Mouse (Mus musculus) mouse trophoblast stem cell (cell line): ENCODE data around the gene Coq8b.

Experiments used
- in situ Hi-C, 2 experiments: fragments of 300-500 bp; cut with MseI, MboI; formaldehyde crosslinking; loops; 2 replicates in 1 of 2; 3 replicates in 1 of 2; pipeline ENCODE4 v1.15.1; 2025

Coq8b gene

DNA sequence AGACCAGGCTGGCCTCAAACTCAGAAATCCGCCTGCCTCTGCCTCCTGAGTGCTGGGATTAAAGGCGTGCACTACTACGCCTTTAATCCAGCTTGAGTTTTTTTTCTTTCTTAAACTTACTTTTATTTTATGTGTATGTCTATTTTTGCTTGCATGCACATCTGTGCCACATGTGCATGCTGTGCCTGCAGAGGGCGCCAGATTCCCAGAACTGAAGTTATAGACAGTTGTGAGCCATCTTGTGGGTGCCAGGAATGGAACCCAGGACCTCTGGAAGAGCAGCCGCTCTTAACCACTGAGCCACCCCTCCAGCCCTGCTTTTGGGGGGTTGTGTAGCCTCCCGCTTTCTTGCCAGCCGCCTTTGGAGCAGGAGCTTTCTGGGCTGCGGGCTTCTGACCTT is 38.6 kb downstream of the Coq8b start:
- in situ Hi-C loops, result no loop called here

- in situ Hi-C loops, result no loop called here
These were observed 41.0 kb downstream of the Coq8b start for GRCm38 (mm10) chr7:27273739-27274351.

DNA sequence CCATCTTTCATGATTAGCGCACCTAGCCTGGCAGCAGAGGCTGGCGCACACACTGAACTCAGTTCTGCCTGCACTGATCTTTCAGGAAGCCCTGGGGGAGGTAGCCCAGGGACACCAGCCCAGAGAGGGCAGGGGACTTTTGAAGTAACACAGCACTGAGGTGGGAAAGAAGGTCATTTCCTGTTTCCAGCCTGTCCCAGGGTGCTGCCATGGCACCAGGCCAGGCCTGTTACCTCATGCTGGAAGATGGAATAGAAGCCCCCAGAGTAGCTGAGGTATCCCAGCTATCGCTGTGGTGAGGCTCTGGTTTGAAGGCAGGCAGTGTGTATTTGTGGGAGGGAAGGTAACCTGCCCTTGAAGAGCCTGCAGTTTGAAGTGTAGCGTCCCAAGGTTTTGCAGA is 42.1 kb downstream of the Coq8b start:
- in situ Hi-C loops, result no loop called here

DNA sequence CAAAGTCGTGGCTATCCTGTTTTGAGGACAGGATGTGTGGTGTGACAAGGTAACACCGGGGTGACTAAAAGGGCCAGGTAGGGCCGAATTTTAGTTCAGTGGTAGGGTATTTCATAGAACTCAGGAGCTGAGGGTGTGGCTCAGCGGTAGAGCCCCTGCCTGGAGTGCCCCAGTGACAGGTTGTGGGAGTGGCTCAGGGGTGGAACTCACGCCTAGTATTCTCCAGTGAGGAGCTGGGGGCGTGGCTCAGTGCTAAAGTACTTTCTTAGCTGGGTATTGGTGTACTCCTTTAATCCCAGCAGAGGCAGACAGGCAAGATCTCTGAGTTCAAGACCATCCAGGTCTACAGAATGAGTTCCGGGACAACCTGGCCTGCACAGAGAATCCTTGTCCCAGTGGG is 43.2 kb downstream of the Coq8b start:
- in situ Hi-C loops, result no loop called here

- in situ Hi-C loops, result no loop called here
These were observed 44.4 kb downstream of the Coq8b start for GRCm38 (mm10) chr7:27277191-27277590.

- in situ Hi-C loops, result no loop called here
These were observed 48.9 kb downstream of the Coq8b start for GRCm38 (mm10) chr7:27281717-27282116.

GRCm38 (mm10) chr7:27282225-27282624 is 49.4 kb downstream of the Coq8b start:
- in situ Hi-C loops, result no loop called here

DNA sequence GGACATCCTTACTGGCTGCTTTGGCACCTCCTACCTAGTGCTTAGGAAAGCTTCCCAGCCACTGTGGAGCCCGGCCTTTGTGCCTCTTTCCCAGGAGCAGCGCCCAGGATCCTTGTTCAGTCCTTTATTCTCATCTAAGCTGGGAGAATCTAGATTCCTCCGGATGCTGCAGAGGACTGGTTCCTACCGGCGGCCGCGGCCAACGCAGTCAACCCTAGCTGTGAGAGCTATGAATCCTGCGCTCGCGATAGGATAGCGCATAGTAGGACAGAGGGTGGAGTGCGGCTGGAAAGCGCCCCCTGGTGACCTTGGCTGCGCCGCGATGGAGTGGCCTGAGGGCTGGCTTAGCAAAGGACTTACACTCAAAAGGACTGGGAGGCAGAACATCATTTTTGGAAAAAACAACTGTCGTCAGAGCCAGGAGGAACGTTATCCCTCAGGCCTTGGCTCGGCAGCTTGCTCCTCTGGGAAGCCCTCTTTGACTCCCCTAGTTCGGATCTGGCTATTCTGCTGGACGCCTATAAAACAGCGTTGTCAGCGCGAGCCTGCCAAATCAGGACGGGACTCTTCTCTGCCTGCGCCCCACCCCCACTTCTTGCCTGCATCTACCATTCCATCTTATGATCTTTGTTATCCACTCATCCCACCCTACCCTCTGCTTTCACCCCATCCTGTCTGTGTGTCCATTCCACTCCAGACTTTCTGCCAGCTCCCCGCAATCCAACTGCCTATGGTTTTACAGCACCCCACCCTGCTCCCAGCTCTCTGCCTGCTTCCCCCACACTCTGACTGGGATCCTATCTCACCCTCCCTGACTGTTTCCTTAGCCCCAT is 52.3 kb downstream of the Coq8b start:
- in situ Hi-C loops, result no loop called here

DNA sequence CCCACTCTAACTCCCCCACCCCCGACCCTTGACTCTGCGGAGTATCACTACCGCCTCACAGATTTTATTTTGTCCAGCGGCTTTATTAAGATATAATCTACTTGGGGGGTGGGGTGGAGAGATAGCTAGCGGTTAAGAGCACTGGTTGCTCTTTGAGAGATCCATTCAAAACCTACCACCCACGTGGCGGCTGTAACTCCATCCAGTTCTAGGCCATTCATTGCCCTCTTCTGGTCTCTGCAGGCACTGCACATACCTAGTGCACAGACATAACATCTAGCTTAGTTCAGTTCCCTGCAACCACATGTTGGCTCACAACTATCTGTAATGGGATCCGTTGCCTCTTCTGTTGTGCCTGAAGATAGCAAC is 52.9 kb downstream of the Coq8b start:
- in situ Hi-C loops, result no loop called here

DNA sequence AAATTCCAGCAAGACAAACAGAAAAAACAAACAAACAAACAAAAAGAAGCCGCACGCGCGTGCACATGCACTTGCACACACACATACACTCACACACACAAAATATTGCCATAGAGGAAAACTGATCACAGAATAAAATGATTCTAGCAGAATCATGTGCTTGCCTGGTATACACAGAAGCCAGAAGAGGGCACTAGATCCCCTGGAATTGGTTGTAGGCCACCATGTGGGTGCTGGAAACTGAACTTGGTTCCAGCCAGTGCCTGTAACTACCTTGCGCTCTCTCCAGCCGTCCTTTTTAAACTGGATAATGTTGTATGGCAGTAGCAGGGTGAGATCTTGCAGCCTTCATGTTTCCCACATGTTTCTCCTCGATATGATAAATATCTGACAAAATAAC is 55.9 kb downstream of the Coq8b start:
- in situ Hi-C loops, result no loop called here

- in situ Hi-C loops, result loop anchor here in 1 of 2 experiments (5.0 kb wide), 1 partner anchor 97 kb away; no protein-coding TSS in a partner anchor
These were observed 57.7 kb downstream of the Coq8b start for GRCm38 (mm10) chr7:27290555-27290954.

DNA sequence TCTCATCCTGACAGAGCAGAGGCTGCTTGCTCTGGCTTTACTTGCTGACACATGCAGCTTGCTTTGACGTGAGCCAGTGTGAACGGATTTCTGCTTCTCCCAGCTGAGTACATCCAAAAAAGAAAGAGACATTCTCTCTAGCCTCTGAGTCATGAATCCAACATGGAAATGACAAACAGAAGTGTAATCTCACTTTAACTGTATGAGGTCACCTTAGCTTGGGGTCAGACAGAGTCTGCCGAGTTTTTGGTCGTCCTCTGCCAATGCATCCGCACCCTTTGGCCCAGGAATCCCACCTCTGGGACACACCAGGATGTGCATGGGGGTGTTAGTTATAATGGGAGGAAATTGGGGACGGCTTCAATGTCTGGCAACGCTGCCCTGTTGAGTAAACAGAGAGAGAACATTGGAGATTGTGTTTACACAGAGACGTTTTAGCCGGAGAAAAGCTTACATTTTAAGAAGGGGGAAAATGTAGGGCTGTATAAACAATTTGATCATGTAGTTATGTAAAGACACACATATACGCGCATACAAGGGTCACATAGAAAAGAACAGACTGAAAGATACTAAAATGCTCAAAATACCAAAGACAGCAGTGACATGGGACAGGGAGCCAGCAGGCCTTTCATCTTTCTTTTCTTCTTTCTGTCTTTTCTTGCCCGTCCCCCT is 59.1 kb downstream of the Coq8b start:
- in situ Hi-C loops, result loop anchor here in 1 of 2 experiments (5.0 kb wide), 1 partner anchor 95 kb away; no protein-coding TSS in a partner anchor

- in situ Hi-C loops, result no loop called here
These were observed 63.1 kb downstream of the Coq8b start for GRCm38 (mm10) chr7:27295956-27296355.

DNA sequence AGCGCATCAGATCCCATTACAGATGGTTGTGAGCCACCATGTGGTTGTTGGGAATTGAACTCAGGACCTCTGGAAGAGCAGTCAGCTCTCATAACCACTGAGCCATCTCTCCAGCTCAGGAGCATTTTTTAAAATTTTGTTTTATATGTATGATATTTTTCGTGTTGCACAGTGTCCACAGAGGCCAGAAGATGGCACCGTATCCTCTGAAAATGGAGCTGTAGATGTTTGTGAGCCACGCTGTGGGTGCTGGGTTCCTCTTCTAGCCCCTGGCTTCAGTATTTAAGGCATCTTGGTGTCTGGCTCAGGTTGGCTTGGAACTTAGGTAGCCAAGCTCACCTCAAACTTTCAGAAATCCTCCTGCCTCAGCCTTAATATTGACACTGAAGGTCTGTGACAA is 63.7 kb downstream of the Coq8b start:
- in situ Hi-C loops, result no loop called here

DNA sequence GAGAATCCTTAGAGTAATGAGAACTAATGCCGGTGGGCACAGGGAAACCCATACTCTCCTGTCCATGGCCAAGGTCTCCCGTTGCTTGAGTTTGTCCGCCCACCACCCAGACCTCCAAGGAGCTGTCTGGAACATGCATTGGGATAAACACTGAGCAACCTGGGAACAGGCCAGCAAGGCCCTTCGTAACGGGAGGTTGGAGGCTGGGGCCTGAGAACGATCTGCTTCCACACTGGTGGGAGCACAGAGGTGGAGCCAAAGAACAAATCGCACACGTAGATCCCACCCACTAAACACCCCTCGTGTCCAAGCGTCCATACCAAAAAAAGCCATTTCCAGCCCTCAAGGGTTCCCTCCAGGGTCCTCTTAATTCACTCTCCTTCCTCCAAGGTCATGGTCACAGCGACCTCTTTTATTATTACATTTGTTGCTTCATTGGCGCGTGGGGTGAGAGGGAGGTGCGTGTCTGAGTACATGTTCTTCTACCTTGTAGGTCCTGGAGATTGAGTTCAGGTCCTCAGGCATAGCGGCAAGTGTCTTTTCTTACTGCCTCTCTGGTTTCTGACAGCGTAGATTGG is 65.3 kb downstream of the Coq8b start:
- in situ Hi-C loops, result no loop called here

- in situ Hi-C loops, result no loop called here
These were observed 66.0 kb downstream of the Coq8b start for GRCm38 (mm10) chr7:27298816-27299215.

DNA sequence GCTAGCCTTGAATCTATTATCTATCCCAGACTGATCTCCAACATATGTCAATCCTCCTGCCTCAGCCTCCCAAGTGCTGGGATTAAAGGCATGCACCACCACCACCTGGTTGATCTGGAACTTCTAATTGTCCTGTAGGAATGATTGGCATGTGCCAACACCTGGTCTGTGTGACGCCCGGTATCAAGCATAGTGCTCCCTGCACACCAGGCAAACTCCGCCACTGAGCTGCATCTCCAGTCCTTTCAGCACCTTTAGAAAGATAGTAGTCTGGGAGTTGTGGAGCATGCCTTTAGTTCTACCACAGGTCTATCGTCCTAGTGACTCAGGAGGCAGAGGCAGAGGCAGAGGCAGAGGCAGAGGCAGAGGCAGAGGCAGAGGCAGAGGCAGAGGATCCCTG is 67.5 kb downstream of the Coq8b start:
- in situ Hi-C loops, result loop anchor here in 1 of 2 experiments (5.0 kb wide), 1 partner anchor 87 kb away; no protein-coding TSS in a partner anchor

DNA sequence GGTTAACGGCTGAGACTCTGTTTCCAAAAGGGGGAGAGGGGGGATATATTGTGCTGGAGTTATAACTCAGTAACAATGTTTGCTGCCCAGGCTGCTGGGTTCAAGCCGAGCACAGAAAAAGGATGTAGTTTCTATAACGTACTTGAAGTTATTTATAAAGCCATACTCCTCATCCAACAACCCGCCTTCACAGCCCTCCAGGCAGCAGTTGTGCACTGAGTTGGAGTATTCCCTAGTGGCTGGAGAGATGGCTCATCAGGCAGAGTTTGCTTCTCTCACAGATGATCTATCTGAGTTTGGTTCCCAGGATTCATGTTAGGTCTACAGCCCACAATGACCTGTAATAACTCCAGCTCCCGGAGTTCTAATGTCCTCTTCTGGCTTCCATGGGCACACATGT is 68.0 kb downstream of the Coq8b start:
- in situ Hi-C loops, result loop anchor here in 1 of 2 experiments (5.0 kb wide), 1 partner anchor 86 kb away; no protein-coding TSS in a partner anchor

- in situ Hi-C loops, result loop anchor here in 1 of 2 experiments (5.0 kb wide), 1 partner anchor 85 kb away; no protein-coding TSS in a partner anchor
These were observed 69.3 kb downstream of the Coq8b start for GRCm38 (mm10) chr7:27302172-27302571.

DNA sequence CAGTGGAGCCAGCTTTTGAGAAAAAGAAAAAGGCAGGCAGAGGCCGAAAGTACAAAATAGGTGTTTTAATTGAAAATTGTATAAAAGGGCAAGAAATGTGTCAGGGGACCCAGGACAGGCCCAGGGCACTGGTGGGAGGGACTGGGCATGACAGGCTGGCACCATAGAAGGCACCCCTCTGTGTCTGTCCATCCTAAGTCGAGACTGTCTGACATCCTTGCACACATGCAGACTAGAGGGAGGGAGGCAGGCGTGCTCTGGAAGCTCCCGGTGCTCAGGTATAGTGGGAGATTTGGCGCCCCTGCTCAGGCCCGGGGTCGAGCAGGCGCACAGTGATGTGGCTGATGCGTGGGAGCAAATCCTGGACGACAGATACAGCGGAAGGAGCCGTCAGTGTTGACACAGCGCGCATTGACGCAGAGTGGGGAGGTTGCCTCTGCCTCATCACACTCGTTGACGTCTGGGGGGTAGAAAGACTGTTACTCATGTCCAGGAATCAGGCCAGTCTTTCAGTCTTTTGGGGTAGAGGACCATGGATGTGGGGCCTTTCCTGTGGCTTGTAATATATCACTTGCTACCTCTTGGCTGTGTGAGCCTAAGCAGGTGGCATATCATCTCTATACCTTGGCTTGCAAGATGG is 72.4 kb downstream of the Coq8b start:
- in situ Hi-C loops, result no loop called here
